Mouse (Mus musculus): ENCODE data around the gene Rpap3. TPM values are rescaled to one million over a fixed set of nuclear protein-coding genes. Genes with fewer than 3 reads are reported as not detected.

Gene Rpap3
- total RNA-seq, 2 experiments from 2014 or later = 27.4 to 28.2 TPM

DNA sequence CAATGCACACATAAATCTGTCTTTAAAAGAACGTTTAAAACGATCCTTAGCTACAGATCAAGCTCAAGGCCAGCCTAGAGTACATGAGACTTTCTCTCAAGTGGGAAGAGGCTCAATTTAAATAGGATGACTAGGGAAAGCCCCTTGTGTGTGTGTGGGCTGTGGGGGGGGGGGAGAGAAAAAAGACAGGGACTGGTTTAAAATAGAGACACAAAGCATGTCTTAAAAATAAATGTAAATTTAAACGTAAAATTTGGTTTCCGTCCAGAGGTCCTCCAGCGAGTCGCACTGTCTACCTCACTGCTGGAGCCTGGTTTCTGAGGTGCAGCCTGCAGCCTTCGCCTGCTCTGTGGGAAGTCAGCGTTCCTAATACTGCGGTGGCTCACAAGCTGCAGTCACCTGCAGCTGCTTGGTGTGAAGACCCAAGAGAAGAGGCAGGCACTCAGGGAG lies 34.7 kb upstream of the Rpap3 start:
- intact Hi-C loops (cut with DNase I) = no loop called here
- DNase-seq (ENCODE audit: low spot score in 2 of 2) = no peak

DNA sequence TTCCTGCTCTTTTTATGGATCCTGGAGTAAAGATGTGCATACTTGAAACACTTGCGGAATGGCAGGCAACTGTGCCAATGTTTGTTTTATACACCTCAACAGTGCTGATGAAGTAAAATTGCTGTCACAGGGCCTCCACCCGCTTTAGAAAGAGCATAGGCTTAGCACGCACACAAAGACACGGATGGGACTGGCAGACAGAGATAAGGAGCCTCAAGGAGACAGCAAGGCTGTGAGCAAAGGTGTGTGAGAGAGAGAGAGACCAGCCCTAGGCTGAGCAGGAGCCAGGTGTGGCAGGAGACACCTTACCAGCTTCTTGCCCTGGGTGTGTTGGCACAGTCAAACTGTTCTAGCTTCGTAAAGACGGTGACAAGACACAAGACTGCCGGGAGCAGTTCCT lies 33.3 kb upstream of the Rpap3 start:
- intact Hi-C loops (cut with DNase I) = no loop called here
- DNase-seq (ENCODE audit: low spot score in 2 of 2) = no peak

DNA sequence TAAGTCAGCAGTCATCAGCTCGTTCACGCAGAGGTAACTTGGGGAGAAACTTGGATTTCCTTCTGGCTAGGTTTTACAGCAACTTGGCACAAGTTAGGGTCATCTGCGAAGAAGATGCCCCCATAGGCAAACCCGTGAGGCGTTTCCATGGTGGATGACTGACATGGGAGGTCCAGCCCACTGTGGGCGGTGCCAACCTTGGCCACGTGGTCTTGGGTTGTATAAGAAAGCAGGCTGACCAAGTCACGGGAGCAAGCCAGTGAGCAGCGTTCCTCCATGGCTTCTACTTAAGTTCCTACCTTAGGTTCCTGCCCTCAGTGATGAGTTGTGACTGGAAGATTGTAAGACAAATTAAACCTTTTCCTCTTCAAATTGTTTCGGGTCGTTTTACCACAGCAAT lies 26.4 kb upstream of the Rpap3 start:
- DNase-seq (ENCODE audit: low spot score in 2 of 2) = no peak
- intact Hi-C loops (cut with DNase I) = no loop called here

DNA sequence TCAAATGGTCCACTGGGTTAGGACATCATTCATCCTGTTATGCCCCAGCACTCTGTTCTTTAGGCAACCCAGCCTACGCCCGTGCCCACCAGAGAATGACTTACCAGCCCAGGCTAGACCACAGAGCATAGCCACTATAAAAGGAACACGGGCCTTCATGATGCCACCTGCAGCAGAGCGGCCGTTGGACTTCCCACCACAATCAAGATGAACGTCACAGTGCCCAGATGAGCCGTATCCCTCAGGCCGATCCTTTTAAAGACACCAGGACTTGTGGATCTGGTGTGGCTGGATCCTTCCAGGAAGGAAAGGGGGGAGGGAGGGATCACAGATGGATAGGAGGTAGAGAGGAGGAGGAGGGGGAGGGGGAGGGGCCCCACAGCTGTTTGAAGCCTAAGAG lies 25.5 kb upstream of the Rpap3 start, which contains the start of gene Endou:
Gene Endou, minus strand, starts transcription at position 229 of the 400 bp plus-strand sequence.
- intact Hi-C loops (cut with DNase I) = no loop called here
- no peak for DNase-seq (ENCODE audit: low spot score in 2 of 2)

DNA sequence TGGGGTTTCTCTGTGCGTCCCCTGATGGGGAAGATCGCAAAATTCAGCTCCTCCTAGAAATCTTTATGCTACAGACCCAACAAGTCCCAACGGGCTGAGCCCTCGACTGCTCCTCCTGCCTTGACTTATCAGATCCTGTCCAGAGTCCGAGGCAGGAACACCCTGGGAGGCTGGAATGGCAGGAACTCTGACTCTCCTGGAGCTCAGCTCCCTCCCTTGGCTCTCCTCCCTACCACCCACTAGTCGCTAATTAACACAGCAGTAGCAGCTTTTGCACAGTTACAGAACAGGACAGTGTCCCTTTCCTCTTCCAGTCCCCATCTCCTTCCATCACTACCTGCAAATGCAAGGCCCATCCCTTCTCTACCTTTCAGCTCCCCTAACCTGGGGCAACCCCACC lies 24.7 kb upstream of the Rpap3 start:
- intact Hi-C loops (cut with DNase I) = no loop called here
- DNase-seq (ENCODE audit: low spot score in 2 of 2) = no peak

DNA sequence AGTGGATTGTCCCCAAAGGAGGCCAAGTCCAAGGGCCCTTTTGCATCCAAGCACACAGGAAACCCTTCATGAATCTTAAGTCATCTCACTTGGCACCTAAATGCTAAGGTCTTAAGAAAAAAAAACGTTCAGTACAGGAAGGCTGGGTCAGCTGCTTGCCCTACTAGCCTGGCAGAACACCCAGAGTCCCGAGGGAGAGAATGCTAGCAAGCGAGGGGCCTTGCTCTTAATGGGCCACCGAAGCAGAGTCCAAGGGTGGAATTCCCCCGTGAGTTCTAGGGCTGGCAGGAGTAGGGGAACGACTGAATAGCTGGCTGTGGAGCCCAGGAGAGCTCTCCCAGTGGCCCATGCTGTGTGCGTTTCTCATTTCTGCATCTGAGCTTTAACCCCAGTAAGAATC lies 23.2 kb upstream of the Rpap3 start:
- peak in 1 of 2 experiments; percentile 51 for DNase-seq (ENCODE audit: low spot score in 2 of 2)
- intact Hi-C loops (cut with DNase I) = no loop called here

DNA sequence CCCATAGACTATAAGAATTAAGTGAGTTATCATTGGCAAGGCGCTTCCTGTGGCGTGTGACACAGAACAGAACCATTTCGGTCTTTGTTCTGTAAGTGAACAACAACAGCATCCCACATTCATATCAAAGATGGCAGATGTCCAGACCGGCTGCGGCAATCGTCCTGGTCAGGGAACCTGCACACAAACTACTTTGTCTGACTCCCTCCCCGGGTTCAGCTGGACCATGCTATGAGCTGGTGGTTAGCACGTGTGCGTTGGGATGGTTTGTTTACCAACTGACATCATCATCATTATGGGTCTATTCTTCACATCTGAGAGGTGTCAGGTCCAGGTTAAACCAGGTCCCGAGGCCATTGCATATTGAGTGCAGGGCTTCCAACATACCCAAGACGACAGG lies 22.8 kb upstream of the Rpap3 start:
- no peak for DNase-seq (ENCODE audit: low spot score in 2 of 2)

DNA sequence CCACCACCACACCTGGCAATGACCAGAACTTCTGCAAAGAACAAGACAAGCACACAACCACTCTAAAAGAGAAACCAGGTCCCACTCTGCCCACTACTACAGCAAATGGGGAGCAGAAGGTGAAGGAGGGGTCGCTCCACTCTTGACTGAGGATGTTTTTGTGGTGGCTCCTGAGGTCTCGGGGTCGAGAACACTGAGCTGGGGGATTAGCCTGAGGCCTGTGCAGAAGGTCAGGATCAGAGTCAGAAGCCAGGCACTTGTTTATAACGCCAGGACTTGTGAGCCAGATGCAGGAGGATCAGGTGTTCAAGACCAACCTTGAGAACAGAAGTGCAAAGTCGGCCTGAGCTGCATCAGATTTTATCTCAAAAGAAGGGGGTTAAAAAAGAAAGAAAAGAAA lies 21.9 kb upstream of the Rpap3 start:
- intact Hi-C loops (cut with DNase I) = no loop called here
- DNase-seq (ENCODE audit: low spot score in 2 of 2) = no peak

More for the DNA sequence above, 22.8 kb upstream of the Rpap3 start:
- intact Hi-C loops (cut with DNase I) = no loop called here

DNA sequence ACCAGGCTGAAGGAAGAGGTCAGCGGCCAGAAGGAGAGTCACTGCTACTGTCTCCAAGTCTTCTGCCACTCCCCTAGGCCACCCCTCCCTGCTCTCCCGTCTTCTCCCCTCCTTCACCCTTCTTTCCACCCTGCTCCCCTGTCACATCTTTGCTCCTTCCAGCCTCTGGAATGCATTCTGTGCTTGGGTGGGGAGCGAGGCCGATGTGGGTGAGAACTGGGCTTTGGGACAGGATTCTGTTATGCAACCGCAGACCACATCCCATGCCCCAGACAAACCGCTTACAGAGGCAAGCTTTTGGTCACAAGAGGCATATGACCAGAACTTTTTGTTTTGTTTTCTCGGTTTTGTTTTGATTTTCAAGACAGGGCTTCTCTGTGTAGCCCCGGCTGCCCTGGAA lies 21.4 kb upstream of the Rpap3 start:
- intact Hi-C loops (cut with DNase I) = no loop called here

DNA sequence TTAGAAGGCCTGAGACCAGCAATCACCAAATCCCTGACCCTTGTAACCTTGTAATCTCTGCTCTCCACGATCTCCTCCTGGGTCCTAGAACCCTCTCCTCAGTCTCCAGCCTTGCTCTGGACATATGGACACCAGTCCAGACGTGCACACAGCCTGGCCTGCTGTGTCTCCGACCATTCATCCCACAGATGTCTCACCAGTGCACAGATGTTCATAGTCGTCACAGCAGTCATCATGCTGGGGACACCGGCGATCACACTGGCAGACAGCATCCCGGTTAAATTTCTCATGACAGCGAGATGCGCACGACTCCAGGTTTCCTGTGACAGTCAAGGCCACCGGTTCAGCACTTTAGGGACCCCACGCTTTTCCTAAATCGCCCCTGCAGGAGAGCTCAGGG lies 20.7 kb upstream of the Rpap3 start:
- DNase-seq (ENCODE audit: low spot score in 2 of 2) = no peak
- intact Hi-C loops (cut with DNase I) = no loop called here

More for the DNA sequence above, 21.4 kb upstream of the Rpap3 start:
- DNase-seq (ENCODE audit: low spot score in 2 of 2) = no peak

DNA sequence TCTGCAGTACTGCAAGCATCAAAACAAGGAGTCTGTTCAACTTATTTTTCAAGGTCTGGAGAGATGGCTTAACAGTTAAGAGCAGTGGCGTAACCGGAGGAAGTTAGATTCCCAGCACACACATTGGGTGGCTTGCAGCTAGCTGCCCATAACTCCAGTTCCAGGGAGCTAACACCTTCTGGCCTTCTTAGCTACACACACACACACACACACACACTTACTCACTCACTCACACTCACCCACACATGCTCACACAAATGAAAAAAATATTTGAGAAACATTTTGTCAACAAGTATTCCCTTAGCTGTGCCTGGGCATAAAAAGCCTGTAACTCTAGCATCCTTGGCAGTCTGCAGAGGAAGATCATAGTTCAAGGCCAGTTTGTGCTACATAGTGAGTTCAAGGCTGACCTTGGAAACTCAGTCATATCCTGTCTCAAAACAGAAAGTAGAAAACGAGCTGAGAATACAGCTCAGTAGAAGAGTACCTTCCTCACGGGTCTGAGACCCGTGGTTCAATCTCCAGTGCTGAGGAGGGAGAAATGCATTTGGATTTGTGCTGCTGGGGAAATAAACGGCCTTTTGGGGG lies 19.7 kb upstream of the Rpap3 start:
- intact Hi-C loops (cut with DNase I) = no loop called here
- DNase-seq (ENCODE audit: low spot score in 2 of 2) = no peak

DNA sequence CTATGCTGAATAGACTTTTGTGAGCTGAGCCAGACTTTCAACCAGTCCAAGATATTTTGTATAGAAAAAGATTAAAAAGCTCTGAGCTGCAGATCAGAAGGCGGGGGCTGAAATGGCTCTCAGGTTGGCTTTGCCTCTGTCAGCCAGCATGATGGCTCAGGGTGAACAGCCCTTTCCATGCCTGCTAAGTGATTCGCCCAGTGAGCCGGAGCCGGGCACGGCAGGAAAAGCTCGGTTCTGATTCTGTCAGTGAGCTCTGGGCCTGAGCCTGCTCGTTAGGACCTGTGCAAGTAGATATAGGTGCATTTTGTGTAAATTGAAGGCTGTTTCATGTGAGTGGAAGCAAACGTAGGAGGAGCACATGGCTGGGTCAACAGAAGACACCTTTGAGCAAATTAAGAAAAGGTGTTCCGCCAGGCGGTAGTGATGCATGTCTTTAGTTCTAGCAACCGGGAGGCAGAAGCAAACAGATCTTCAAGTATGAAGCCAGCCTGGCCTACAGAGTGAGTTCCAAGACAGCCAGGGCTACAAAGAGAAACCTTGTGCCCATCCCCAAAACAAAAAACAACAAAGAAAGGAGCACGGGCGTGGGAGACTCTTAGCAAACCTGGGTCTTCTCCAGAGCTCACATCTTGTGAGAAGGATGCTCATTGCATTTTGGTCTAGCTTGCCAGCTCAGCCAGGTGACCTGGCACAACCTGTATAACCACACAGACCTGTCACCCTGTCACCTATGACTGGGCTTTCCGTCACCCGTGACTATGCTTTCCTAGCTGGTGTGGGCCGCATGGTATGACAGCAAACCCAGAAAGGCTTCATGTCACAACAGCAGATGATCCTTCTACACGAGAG lies 18.9 kb upstream of the Rpap3 start:
- no peak for DNase-seq (ENCODE audit: low spot score in 2 of 2)
- intact Hi-C loops (cut with DNase I) = no loop called here

DNA sequence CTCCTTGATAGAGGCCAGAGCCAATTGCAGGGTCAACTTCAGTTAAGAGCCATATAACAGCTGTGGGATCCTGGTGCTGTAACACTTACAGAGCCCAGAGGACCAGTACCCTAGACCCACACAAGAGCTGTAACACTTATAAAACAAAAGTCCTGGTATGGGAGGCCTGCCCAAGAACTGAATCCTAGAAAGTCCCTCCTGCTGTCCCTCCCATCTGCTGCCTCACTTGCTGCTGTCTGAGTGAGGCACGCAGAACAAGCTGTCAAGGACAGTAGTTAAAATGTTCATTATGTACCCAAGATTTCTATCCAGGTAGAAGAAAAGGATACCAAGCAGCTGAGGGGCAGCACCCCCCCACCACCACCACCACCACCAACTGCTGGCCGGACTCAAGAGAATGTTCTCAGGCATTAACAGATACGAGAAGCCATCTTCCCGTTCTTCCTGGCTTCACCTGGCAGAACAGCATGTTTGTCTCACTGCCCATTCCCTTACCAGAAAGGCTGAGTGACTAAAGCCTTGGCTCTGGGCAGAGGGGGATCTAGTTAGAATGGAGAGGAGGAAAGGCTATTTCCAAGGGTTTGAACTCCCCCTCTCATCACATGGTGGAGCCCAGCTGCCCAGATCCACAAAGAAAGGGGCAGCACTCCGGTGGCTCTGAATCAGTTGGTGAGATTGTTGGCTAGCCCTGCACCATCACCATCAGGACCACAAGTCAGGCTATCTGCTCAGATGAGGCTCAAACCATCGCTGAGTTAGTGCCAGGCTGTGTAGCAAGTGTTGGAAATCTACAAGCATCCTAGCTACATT lies 18.1 kb upstream of the Rpap3 start:
- intact Hi-C loops (cut with DNase I) = no loop called here
- DNase-seq (ENCODE audit: low spot score in 2 of 2) = peak in 1 of 2 experiments; percentile 18

DNA sequence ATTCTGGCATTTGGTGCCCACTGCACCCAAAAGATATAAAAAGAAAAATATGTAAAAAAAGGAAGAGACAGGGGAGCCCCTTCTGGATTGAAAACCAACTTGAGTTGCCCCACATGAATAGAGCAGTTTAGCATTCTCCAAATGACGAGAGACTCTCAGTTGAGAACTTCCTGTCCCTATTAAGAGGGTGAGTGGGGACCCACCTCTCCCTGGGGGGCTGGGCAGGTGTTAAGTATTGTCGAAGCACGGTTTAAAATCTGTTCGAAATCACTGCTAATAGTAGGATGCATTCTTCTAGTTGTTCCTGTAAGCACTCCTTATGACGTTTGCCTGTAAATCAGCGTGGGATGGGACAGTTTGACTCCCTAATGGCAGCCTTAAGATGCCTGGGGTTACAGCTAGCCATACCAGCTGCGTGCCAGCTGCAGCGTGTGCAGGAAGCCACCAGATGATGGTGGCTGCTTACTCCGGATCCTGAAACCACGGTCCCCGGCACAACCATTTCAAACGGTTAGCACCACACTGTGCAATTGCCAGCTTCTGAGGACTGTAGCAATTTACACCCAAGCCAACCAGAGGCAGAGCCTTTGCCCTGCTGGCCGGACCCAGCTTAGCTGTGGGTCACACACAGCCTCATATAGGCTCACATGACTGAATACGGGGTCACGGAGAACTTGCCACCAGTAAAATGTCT lies 15.5 kb upstream of the Rpap3 start:
- intact Hi-C loops (cut with DNase I) = no loop called here
- no peak for DNase-seq (ENCODE audit: low spot score in 2 of 2)

DNA sequence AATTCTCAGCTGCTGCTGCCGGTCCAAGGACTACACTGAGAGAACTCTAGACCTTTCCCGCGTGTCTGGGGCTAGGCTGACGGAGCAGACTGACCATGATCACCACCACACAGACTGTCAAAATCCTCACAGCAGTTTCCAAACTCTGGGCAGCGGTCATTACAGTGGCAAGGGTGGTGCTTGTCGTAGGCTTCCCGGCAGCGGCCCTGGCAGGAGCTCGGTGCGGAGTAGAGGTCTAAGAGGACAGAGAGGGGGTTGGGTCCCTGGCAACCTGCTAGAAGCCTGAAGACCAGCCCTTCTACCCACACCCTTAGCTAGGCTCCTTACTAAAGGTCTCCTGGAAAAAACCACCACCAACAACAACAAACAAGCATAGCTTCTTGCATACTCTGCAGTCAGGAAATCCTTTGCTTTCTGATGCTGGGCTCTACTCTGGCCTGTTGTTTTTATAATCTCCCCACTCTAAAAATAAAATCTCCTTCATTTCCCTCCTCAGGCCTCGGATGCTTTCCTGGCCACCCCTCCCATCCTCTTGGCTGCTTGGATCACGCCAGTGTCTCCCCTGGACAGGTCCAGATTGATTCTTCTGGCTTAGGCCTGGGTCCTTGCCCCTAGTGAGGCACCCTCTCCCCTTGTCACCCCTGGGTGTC lies 14.5 kb upstream of the Rpap3 start:
- intact Hi-C loops (cut with DNase I) = no loop called here

DNA sequence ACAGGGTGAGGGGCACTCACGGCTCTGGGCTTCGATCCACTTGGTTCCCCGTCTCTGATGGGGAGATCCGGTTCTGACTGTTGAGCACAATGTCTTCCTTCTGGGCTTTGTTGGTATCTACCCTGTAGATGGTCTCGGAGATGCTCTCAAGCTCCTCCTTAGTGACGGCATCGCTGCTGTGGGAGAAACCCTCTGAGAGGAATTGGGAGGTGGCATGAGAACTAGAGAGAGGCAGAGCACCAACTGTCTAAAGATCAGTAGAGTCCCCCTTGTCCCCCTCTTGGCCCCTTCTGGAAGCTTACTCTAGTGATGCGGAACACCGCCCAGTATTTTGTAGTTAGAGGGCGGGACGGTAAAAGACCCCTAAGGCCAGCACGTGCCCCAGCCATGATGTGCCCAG lies 13.9 kb upstream of the Rpap3 start:
- intact Hi-C loops (cut with DNase I) = loop anchor here (2.0 to 5.0 kb wide), 2 partner anchors 57 to 128 kb away; no protein-coding TSS in a partner anchor
- no peak for DNase-seq (ENCODE audit: low spot score in 2 of 2)

More for the DNA sequence above, 14.5 kb upstream of the Rpap3 start:
- no peak for DNase-seq (ENCODE audit: low spot score in 2 of 2)

DNA sequence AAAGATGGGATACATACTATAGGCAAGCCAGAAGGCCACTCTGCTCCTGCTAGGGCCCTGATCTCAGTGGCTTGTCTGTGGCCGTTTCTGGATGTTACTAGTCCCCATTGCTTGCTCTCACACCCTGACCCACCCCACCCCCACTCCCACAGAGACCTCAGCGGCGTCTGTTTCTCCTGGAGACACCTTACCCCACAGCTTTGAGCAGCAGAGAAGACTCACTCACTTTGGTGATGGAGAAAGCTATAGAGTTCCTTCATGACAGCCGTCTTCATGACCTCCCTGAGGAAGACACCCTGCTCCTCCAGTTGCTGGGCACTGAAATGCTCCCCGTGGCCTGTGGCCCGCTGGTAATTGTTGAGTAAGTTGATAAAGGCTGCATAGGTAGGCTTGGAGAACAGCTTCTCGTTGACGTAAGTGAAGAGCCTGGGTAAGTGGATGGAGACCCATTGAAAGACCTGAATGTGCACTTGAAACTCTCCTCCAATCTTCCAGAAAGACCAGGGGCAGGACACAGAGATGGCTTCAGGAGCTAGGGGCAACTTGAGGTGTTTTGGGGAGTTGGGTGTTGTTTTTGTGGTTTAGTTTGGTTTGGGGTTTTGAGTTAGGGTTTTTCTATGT lies 13.0 kb upstream of the Rpap3 start:
- intact Hi-C loops (cut with DNase I) = loop anchor here (1.0 to 5.0 kb wide), 3 partner anchors 58 to 235 kb away; no protein-coding TSS in a partner anchor
- DNase-seq (ENCODE audit: low spot score in 2 of 2) = no peak

DNA sequence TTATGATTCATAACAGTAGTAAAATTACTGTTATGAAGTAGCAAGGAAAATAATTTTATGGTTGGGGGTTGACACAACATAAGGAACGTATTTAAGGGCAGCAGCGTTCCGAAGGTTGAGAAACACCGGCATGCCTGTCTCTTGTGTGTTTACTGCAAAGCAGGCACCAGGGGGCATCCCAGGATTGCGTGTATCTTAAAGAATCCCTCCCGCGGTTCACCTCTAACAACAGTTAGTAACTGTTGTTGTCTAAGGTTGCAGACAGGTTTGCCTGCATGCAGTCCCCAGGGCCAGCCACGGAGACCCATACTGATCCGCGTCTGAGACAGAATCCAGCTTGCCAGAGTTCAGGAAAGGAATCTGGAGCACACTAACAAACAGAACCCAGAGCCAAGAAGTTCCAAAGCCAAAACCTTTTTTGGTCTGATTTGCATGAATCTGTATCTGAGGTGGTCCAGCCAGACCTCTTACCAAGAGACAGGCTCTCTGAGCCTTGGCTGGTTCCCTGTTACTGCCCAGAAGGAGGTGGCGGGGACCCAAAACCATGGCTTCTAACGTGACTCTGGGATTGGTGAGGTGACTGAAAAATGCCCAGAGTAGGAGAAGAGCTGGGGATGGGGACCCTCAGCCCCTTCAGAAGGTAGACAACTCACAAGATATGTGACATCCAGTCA lies 12.4 kb upstream of the Rpap3 start:
- intact Hi-C loops (cut with DNase I) = loop anchor here (1.0 to 5.0 kb wide), 3 partner anchors 59 to 235 kb away; no protein-coding TSS in a partner anchor
- DNase-seq (ENCODE audit: low spot score in 2 of 2) = peak; percentile 38 to 66
